Mouse (Mus musculus) forebrain, embryonic 16.5 days (tissue): ENCODE measurements at regions not wholly inside any gene's neighbourhood (a gene's known extent, or its start where the extent isn't known, plus 50 kb on each side); places are given as distances from the start of the nearest gene placed in this dataset.
A peak's percentile ranks its signal among the peaks of the same experiment; 100 is the strongest.

ENCODE experiments used
- ATAC-seq: fragments of 200-750 bp; cut with Nextera tagmentation; 2 replicates; pipeline ENCODE4 v1.8.0; 2017; ENCODE audit warnings: mild to moderate bottlenecking, moderate library complexity
- H3K27ac ChIP-seq: fragments of 300-500 bp; sonication (generic); 2 replicates; pipeline ENCODE4 v1.5.1; 2014; ENCODE audit warnings: low read length, control low read depth
- H3K27me3 ChIP-seq: fragments of 300-500 bp; sonication (generic); replicated peaks from 2 replicates; pipeline ENCODE4 v1.6.1; 2014; ENCODE audit warnings: low read length; ENCODE audit not compliant: control insufficient read depth, insufficient read depth
- H3K36me3 ChIP-seq: fragments of 300-500 bp; sonication (generic); 2 replicates; pipeline ENCODE4 v1.6.1; 2014; ENCODE audit not compliant: control insufficient read depth, insufficient read depth
- H3K4me1 ChIP-seq: fragments of 300-500 bp; sonication (generic); replicated peaks from 2 replicates; pipeline ENCODE4 v1.6.1; 2014; ENCODE audit warnings: low read length; ENCODE audit not compliant: control insufficient read depth, insufficient read depth
- H3K4me2 ChIP-seq: fragments of 300-500 bp; sonication (generic); 2 replicates; pipeline ENCODE4 v1.6.1; 2014; ENCODE audit warnings: mild to moderate bottlenecking, low read length, control low read depth
- H3K4me3 ChIP-seq: fragments of 300-500 bp; sonication (generic); replicated peaks from 2 replicates; pipeline ENCODE4 v1.5.1; 2014; ENCODE audit warnings: mild to moderate bottlenecking, low read length, control low read depth
- H3K9ac ChIP-seq: fragments of 300-500 bp; sonication (generic); replicated peaks from 2 replicates; pipeline ENCODE4 v1.6.1; 2014; ENCODE audit warnings: low read depth, low read length, control low read depth
- H3K9me3 ChIP-seq: fragments of 300-500 bp; sonication (generic); 2 replicates; pipeline ENCODE4 v1.6.1; 2016; ENCODE audit warnings: low read length; ENCODE audit not compliant: control insufficient read depth
- WGBS: fragments of 180-500 bp; shearing (Covaris S2); extraction: QIAGEN DNeasy Blood & Tissue Kit; methylation state at CpG from one replicate; pipeline ENCODE4 v1.1.7; 2014; 5-methylcytosine and 5-hydroxymethylcytosine counted together

DNA sequence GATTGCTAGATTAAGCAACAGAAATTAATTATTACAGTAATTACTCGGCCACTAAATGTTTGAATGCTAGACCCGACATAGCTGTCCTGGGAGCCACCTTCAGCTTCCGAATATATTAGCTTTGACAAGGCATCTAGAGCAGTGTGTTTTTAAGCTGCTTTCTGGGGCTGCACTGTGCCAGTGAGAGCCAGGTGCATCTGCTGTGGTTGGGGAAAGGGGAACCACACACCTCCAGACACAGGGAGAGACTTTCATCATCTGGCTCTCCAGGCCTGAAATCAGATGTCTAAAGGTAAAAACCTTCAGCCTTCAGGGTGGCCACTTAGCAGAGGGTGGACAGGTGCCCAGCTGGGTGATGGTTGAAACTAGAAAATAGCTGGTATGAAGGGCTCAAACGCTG lies 171.4 kb downstream of the Ttc8 start:
- no peak overlapping the region for H3K9ac ChIP-seq
- H3K36me3 ChIP-seq = no peaks in the 10 kb centered on the region
- H3K4me3 ChIP-seq = no peak overlapping the region
- no peaks in the 10 kb centered on the region for H3K27me3 ChIP-seq
- H3K27ac ChIP-seq = no peak overlapping the region
- ATAC-seq = no peak
- peaks cover 11% of the 10 kb centered on the region for H3K4me1 ChIP-seq
- H3K4me2 ChIP-seq = no peak overlapping the region
- H3K9me3 ChIP-seq = no peaks in the 10 kb centered on the region
- 54% methylated on average over 4 of the region's 4 CpGs for WGBS

GRCm38 (mm10) chr12:99093151-99093550 lies 172.8 kb downstream of the Ttc8 start:
- no peak for ATAC-seq
- Histone ChIP-seq H3K9me3 (no peaks in the 10 kb centered on the region), H3K4me3 (no peak overlapping the region), H3K9ac (no peak overlapping the region), H3K4me2 (no peak overlapping the region), H3K27ac (no peak overlapping the region), H3K36me3 (no peaks in the 10 kb centered on the region), H3K27me3 (no peaks in the 10 kb centered on the region), H3K4me1 (peaks cover 3% of the 10 kb centered on the region)
- 73% methylated on average over 3 of the region's 3 CpGs for WGBS

DNA sequence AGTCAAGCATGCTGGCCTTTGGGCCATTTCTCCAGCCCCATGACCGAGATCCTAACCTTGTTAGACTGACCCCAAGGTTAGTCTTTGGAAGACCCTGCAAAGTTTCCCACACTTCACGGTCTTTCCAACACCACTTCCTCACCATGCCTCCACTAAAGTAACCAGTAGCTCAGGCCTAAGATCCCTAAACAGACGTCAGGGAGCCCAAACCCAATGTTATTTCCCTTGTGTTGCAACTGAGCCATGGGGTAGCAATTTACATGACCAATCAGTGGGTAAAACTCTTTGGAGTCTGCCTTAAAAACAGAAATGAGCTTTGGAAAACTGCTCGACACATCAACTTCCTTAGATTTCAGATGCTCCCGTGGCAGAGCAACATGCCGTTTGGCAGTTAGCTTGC lies 173.6 kb downstream of the Ttc8 start:
- Histone ChIP-seq H3K27ac (no peak overlapping the region), H3K4me3 (no peak overlapping the region), H3K9ac (no peak overlapping the region), H3K4me1 (peaks cover 3% of the 10 kb centered on the region), H3K4me2 (no peak overlapping the region), H3K36me3 (no peaks in the 10 kb centered on the region), H3K9me3 (no peaks in the 10 kb centered on the region), H3K27me3 (no peaks in the 10 kb centered on the region)
- no peak for ATAC-seq
- 75% methylated on average over 6 of the region's 6 CpGs for WGBS

DNA sequence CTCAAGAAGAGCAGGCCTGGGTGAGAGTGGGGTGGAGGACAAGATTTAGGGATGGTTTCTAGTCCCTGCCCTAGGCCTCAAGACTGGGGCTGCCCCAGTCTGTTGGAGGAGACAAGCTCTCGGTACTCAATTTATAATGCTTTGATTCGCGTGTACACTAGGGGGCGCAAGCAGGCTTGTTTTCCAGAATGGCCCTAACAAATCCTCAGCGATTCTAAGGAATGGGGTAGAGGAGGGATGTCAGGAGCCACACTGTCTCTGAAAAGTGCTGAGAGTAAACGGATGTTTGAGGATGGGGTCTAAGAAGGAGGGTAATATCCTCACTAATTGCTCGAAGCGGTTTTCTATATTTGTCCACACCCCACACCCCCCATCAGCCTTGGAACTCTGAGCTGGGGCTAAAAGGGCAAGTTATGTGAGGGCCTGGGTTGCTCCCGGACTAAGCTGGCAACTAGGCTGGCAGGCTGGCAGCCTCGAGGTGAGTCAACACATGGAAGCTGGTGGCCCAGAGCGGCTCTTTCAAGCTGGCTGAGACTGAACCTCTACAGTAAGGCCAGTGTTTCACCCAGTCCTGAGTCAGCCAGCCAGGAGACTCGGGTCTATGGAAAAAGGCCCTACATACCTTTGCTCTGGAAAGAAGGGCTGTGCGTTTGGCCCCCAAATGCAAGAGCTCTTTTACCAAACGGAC lies 176.7 kb downstream of the Ttc8 start:
- Histone ChIP-seq H3K36me3 (no peaks in the 10 kb centered on the region), H3K4me1 (peaks cover 3% of the 10 kb centered on the region; the same call in 1 of the 2 replicates), H3K4me3 (no peak overlapping the region), H3K9me3 (no peaks in the 10 kb centered on the region), H3K27me3 (no peaks in the 10 kb centered on the region), H3K4me2 (no peak overlapping the region), H3K27ac (no peak overlapping the region), H3K9ac (no peak overlapping the region)
- WGBS = 35% methylated on average over 14 of the region's 14 CpGs
- ATAC-seq = peak; percentile 80

DNA sequence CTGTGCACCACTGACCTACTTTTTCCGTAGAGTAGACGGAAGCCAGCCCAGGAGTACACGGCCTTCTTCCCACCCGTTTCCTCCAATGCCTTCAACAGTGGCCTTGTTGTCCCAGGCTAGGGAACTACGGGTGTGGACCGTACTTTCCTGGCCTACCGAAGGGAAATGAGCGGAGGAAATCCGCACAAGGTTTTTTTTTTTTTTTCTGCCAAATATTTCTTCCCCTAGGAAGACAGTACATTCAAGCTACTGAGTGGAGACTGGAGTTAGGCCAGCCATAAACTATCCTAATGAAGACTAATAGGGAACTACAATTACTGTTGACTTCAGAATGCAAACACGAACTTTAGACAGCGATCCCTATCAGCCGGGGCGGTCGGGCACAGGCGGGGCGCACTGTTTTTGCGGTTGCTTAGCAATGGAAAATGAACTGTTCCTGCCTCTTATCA lies 177.3 kb downstream of the Ttc8 start:
- no peaks in the 10 kb centered on the region for H3K36me3 ChIP-seq
- no peaks in the 10 kb centered on the region for H3K9me3 ChIP-seq
- WGBS = 79% methylated on average over 17 of the region's 17 CpGs
- H3K4me2 ChIP-seq = no peak overlapping the region
- no peak for ATAC-seq
- no peak overlapping the region for H3K9ac ChIP-seq
- no peak overlapping the region for H3K27ac ChIP-seq
- no peak overlapping the region for H3K4me3 ChIP-seq
- H3K4me1 ChIP-seq = peaks cover 3% of the 10 kb centered on the region; the same call in 1 of the 2 replicates
- H3K27me3 ChIP-seq = no peaks in the 10 kb centered on the region

DNA sequence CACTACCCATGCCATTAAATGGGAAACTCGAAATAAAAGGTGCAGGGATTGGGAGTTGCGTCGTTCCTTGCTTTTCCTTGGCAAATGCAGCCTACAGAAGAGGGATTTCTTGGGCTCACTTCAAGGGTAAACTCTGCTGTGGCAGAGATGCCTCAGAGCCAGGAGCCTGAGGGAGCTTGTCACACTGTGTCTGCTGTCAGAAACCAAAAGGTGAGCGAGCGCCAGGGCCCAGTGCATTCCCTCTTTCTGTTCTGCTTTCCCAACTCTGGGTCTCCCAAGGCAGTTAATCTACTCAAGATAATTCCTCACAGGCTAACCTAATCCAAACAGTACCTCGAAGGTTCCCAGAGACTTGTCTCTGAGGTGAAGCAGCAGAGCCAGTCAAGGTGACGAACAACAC lies 179.5 kb downstream of the Ttc8 start:
- ATAC-seq = no peak
- 81% methylated on average over 7 of the region's 7 CpGs for WGBS
- no peaks in the 10 kb centered on the region for H3K9me3 ChIP-seq
- no peaks in the 10 kb centered on the region for H3K27me3 ChIP-seq
- H3K9ac ChIP-seq = no peak overlapping the region
- H3K4me3 ChIP-seq = no peak overlapping the region
- peaks cover 3% of the 10 kb centered on the region; the same call in 1 of the 2 replicates for H3K4me1 ChIP-seq
- no peak overlapping the region for H3K27ac ChIP-seq
- no peaks in the 10 kb centered on the region for H3K36me3 ChIP-seq
- no peak overlapping the region for H3K4me2 ChIP-seq

DNA sequence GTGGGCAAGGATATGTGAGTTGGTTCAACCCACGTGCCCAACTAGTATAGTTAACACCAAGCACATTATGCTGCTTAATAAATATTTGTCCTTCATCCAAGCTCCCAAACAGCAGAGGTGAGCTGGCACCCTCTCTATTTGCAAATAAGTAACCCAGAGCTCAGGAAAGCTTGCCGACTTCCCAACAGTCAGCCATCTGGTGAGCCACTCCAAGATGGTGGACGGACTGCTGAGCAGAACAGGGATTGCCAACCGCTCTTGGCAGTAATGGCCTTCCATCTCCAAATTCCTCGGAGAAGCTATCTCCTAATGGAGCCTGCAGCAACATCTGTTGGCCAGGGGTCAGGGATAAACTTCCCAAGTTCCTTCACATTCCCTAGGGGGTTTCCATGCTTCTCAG lies 188.2 kb downstream of the Ttc8 start:
- Histone ChIP-seq H3K36me3 (no peaks in the 10 kb centered on the region), H3K4me1 (no peaks in the 10 kb centered on the region), H3K27ac (no peak overlapping the region), H3K9me3 (peaks cover 3% of the 10 kb centered on the region; the same call in 1 of the 2 replicates), H3K4me2 (no peak overlapping the region), H3K27me3 (no peaks in the 10 kb centered on the region), H3K9ac (no peak overlapping the region), H3K4me3 (no peak overlapping the region)
- no peak for ATAC-seq
- 85% methylated on average over 5 of the region's 5 CpGs for WGBS

DNA sequence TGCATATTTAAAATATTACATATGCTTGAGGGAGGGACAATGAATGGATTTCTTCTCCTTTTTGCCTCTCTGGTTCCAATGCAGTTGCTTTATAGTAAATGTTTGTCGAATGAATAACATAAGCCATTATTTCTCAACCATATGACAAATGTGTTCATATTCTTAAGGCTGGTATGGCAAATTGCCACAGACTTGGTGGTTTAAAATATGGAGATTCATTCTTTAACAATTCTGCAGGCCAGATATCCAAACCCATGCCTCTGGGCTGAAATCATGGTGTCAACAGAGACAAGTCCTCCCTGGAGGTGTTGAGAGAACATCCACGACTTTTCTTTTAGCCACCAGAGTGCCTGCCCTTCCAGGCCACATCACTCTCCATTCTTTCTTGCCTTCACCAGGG lies 193.4 kb downstream of the Ttc8 start:
- H3K4me3 ChIP-seq = no peak overlapping the region
- ATAC-seq = no peak
- H3K4me1 ChIP-seq = no peaks in the 10 kb centered on the region
- no peak overlapping the region for H3K4me2 ChIP-seq
- no peaks in the 10 kb centered on the region for H3K36me3 ChIP-seq
- H3K9ac ChIP-seq = no peak overlapping the region
- H3K9me3 ChIP-seq = 0 out of 2 replicates have a peak, but pooled peaks cover 2% of the 10 kb centered on the region
- H3K27me3 ChIP-seq = no peaks in the 10 kb centered on the region
- H3K27ac ChIP-seq = no peak overlapping the region
- 92% methylated on average over 2 of the region's 2 CpGs for WGBS

DNA sequence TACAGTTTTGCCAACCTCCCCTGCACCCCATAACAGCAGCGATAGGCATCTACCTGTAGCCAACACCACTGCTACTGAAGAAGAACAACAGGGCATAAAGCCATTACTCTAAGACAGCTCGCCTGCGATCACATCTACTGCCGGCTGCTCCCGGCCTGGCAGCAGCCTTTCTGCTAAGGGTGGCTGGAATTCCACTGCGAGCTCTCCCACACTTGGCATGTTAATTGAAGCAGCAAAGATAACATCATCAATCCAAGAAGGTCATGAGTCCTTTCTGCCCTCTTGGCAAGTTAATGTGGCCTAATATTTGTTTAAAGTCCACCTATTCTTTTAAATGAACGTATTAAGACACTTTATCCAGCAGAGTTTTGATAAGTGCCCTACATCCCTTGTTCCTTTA lies 196.1 kb downstream of the Ttc8 start:
- Histone ChIP-seq H3K4me3 (no peak overlapping the region), H3K4me2 (no peak overlapping the region), H3K36me3 (no peaks in the 10 kb centered on the region), H3K9me3 (0 out of 2 replicates have a peak, but pooled peaks cover 2% of the 10 kb centered on the region), H3K27ac (no peak overlapping the region), H3K4me1 (no peaks in the 10 kb centered on the region), H3K9ac (no peak overlapping the region), H3K27me3 (no peaks in the 10 kb centered on the region)
- ATAC-seq = no peak
- 72% methylated on average over 7 of the region's 7 CpGs for WGBS
